Mouse (Mus musculus) CH12.LX (cell line): ENCODE measurements at regions not wholly inside any gene's neighbourhood (a gene's known extent, or its start where the extent isn't known, plus 50 kb on each side); places are given as distances from the start of the nearest gene placed in this dataset.

Experiments
- DNase-seq: peaks from one replicate; pipeline ENCODE4 v3.0.0-alpha.2; 2013; ENCODE audit errors: extremely low read depth
- H3K27ac ChIP-seq: 2 replicates; pipeline ENCODE4 v1.5.1; 2012; ENCODE audit warnings: low read depth, mild to moderate bottlenecking, control low read depth, moderate library complexity; ENCODE audit not compliant: insufficient read depth
- H3K27me3 ChIP-seq: replicated peaks from 2 replicates; pipeline ENCODE3; 2012; ENCODE audit warnings: inconsistent platforms
- H3K36me3 ChIP-seq, 2 experiments: replicated peaks in 1 of 2; 2 replicates each; pipeline versions ENCODE3 to v1.6.1; 2012; ENCODE audit warnings: inconsistent platforms in 1 of 2, low read length in 1 of 2, mild to moderate bottlenecking in 1 of 2, mixed read lengths in 1 of 2, moderate library complexity in 1 of 2; ENCODE audit not compliant: control insufficient read depth in 1 of 2, insufficient read depth in 1 of 2
- H3K4me1 ChIP-seq, 2 experiments: 2 replicates each; pipeline ENCODE4 v1.6.1; 2012; ENCODE audit warnings: inconsistent platforms in 1 of 2, moderate library complexity in 1 of 2; ENCODE audit not compliant: insufficient read depth in 2 of 2, control insufficient read depth in 1 of 2
- H3K4me2 ChIP-seq: 2 replicates; pipeline ENCODE4 v1.6.1; 2012; ENCODE audit warnings: low read depth, mild to moderate bottlenecking, control low read depth; ENCODE audit not compliant: poor library complexity, insufficient read depth, severe bottlenecking
- H3K4me3 ChIP-seq, 3 experiments: fragments of 150-350 bp in 1 of 3; sonication (generic) in 1 of 3; replicated peaks in 1 of 3; 2 replicates each; pipeline versions ENCODE3 to v1.5.1; 2011 to 2012; ENCODE audit warnings: low read depth in 2 of 3, low read length in 2 of 3, mild to moderate bottlenecking in 2 of 3, moderate library complexity in 2 of 3, control low read depth in 1 of 3, improper control_type of control experiment in 1 of 3, inconsistent platforms in 1 of 3, mixed read lengths in 1 of 3; ENCODE audit not compliant: poor library complexity in 1 of 3
- H3K79me2 ChIP-seq: replicated peaks from 2 replicates; pipeline ENCODE4 v1.6.1; 2012; ENCODE audit warnings: mild to moderate bottlenecking, moderate library complexity; ENCODE audit not compliant: control insufficient read depth, poor library complexity, insufficient read depth, severe bottlenecking; ENCODE audit errors: extremely low read depth
- H3K9ac ChIP-seq: 2 replicates; pipeline ENCODE4 v1.6.1; 2012; ENCODE audit warnings: low read depth, mild to moderate bottlenecking, control low read depth, moderate library complexity; ENCODE audit not compliant: insufficient read depth
- H3K9me3 ChIP-seq: replicated peaks from 2 replicates; pipeline ENCODE3; 2012; ENCODE audit warnings: low read length, inconsistent platforms, mixed read lengths
- BHLHE40 ChIP-seq: IDR thresholded peaks from 2 replicates; pipeline ENCODE4 v1.6.1; 2011; ENCODE audit warnings: mild to moderate bottlenecking, low read depth, low read length, improper control_type of control experiment
- CHD2 ChIP-seq: IDR thresholded peaks from 2 replicates; pipeline ENCODE4 v1.6.1; 2011; ENCODE audit warnings: low read length, improper control_type of control experiment
- CTCF ChIP-seq, 2 experiments: IDR thresholded peaks in 1 of 2; conservative IDR thresholded peaks in 1 of 2; 2 replicates each; pipeline ENCODE4 v1.5.1; 2011 to 2012; ENCODE audit warnings: low read depth in 2 of 2, low read length in 2 of 2, improper control_type of control experiment in 1 of 2, inconsistent platforms in 1 of 2, mild to moderate bottlenecking in 1 of 2, moderate library complexity in 1 of 2
- ELF1 ChIP-seq: IDR thresholded peaks from 2 replicates; pipeline ENCODE4 v1.6.1; 2014; ENCODE audit warnings: low read depth, mild to moderate bottlenecking, inconsistent platforms, low read length, improper control_type of control experiment
- ETS1 ChIP-seq: conservative IDR thresholded peaks from 2 replicates; pipeline ENCODE4 v1.6.1; 2012; ENCODE audit warnings: low read depth, mild to moderate bottlenecking, inconsistent platforms, low read length, improper control_type of control experiment, moderate library complexity
- HCFC1 ChIP-seq: IDR thresholded peaks from 2 replicates; pipeline ENCODE4 v1.6.1; 2012; ENCODE audit warnings: low read depth, mild to moderate bottlenecking, inconsistent platforms, low read length, improper control_type of control experiment
- JUND ChIP-seq: conservative IDR thresholded peaks from 2 replicates; pipeline ENCODE4 v1.6.1; 2011; ENCODE audit warnings: low read depth, low read length, improper control_type of control experiment
- KAT2A ChIP-seq: IDR thresholded peaks from 2 replicates; pipeline ENCODE4 v1.6.1; 2012; ENCODE audit warnings: low read length, improper control_type of control experiment, inconsistent platforms; ENCODE audit not compliant: insufficient replicate concordance
- MAFK ChIP-seq: IDR thresholded peaks from 2 replicates; pipeline ENCODE4 v1.6.1; 2011; ENCODE audit warnings: low read length, improper control_type of control experiment; ENCODE audit not compliant: insufficient replicate concordance
- NELFE ChIP-seq: IDR thresholded peaks from 2 replicates; pipeline ENCODE4 v1.6.1; 2011; ENCODE audit warnings: low read depth, low read length, improper control_type of control experiment
- NRF1 ChIP-seq: IDR thresholded peaks from 2 replicates; pipeline ENCODE4 v1.6.1; 2014; ENCODE audit warnings: low read depth, mild to moderate bottlenecking, inconsistent platforms, low read length, improper control_type of control experiment, moderate library complexity
- POLR2AphosphoS2 ChIP-seq: IDR thresholded peaks from 2 replicates; pipeline ENCODE4 v1.6.1; 2011; ENCODE audit warnings: low read depth, low read length, improper control_type of control experiment
- RCOR1 ChIP-seq: conservative IDR thresholded peaks from 2 replicates; pipeline ENCODE4 v1.6.1; 2012; ENCODE audit warnings: low read depth, mild to moderate bottlenecking, inconsistent platforms, low read length, improper control_type of control experiment
- SMC3 ChIP-seq: IDR thresholded peaks from 2 replicates; pipeline ENCODE4 v1.6.1; 2011; ENCODE audit warnings: low read depth, low read length, improper control_type of control experiment
- UBTF ChIP-seq: IDR thresholded peaks from 2 replicates; pipeline ENCODE4 v1.6.1; 2012; ENCODE audit warnings: low read depth, mild to moderate bottlenecking, inconsistent platforms, low read length, improper control_type of control experiment, moderate library complexity
- ZC3H11A ChIP-seq: IDR thresholded peaks from 2 replicates; pipeline ENCODE4 v1.6.1; 2012; ENCODE audit warnings: low read depth, mild to moderate bottlenecking, inconsistent platforms, low read length, improper control_type of control experiment
- ZMIZ1 ChIP-seq: IDR thresholded peaks from 2 replicates; pipeline ENCODE4 v1.6.1; 2012; ENCODE audit warnings: low read depth, mild to moderate bottlenecking, inconsistent platforms, low read length, improper control_type of control experiment
- ZNF384 ChIP-seq: IDR thresholded peaks from 2 replicates; pipeline ENCODE4 v1.6.1; 2012; ENCODE audit warnings: low read depth, low read length, improper control_type of control experiment, inconsistent platforms
- dilution Hi-C: fragments of 300-500 bp; cut with MboI; formaldehyde crosslinking; loops from 2 replicates; pipeline ENCODE4 v1.14.3; 2020; ENCODE audit warnings: low sequenced_read_pairs; ENCODE audit not compliant: extremely low pct_unique_long_range_greater_than_20kb, extremely low pct_ligation_motif_present
- in situ Hi-C: fragments of 300-500 bp; cut with MboI; formaldehyde crosslinking; loops from 3 replicates; pipeline ENCODE4 v1.14.3; 2019; ENCODE audit warnings: low sequenced_read_pairs, low pct_ligation_motif_present, low pct_unique_long_range_greater_than_20kb, mixed read lengths

- in situ Hi-C loops: no loop called here
- Histone ChIP-seq H3K36me3 (no peaks in the 10 kb centered on the region), H3K9ac (no peak overlapping the region), H3K4me3 (no peak overlapping the region), H3K4me1 (peaks cover 0 to 28% of the 10 kb centered on the region in 2 experiments; a peak in 2 of 4 replicates), H3K27ac (no peak overlapping the region), H3K9me3 (no peaks in the 10 kb centered on the region), H3K27me3 (no peaks in the 10 kb centered on the region), H3K79me2 (no peaks in the 10 kb centered on the region), H3K4me2 (no peak overlapping the region)
- TF ChIP-seq POLR2AphosphoS2 (no peak), ZNF384 (no peak), ZMIZ1 (no peak), ELF1 (0 out of 2 replicates have a peak, but pooled peaks have one; percentile 15), CHD2 (no peak), MAFK (no peak), HCFC1 (no peak), KAT2A (no peak), NRF1 (peak; percentile 63), SMC3 (no peak)
- DNase-seq: peak; percentile 49
- dilution Hi-C loops: no loop called here
These were observed 569.4 kb upstream of the Gm19410 start for GRCm38 (mm10) chr8:35196189-35196588.

GRCm38 (mm10) chr8:35198766-35199165, 566.8 kb upstream of the Gm19410 start:
- Histone ChIP-seq H3K79me2 (no peaks in the 10 kb centered on the region), H3K9me3 (no peaks in the 10 kb centered on the region), H3K4me1 (peaks cover 0 to 28% of the 10 kb centered on the region in 2 experiments; a peak in 2 of 4 replicates), H3K27me3 (no peaks in the 10 kb centered on the region), H3K9ac (no peak overlapping the region), H3K4me3 (no peak overlapping the region), H3K27ac (no peak overlapping the region), H3K36me3 (no peaks in the 10 kb centered on the region), H3K4me2 (no peak overlapping the region)
- dilution Hi-C loops: no loop called here
- no peak for DNase-seq
- TF ChIP-seq ZNF384 (no peak), JUND (no peak), KAT2A (no peak), BHLHE40 (no peak)
- in situ Hi-C loops: no loop called here

GRCm38 (mm10) chr8:35201416-35201815, 564.2 kb upstream of the Gm19410 start:
- H3K9me3 ChIP-seq: no peaks in the 10 kb centered on the region
- dilution Hi-C loops (no loop called here), in situ Hi-C loops (no loop called here)
- no peak overlapping the region for H3K9ac ChIP-seq
- H3K4me1 ChIP-seq: peaks cover 0 to 21% of the 10 kb centered on the region in 2 experiments; a peak in 2 of 4 replicates
- H3K4me2 ChIP-seq: no peak overlapping the region
- H3K36me3 ChIP-seq: no peaks in the 10 kb centered on the region
- TF ChIP-seq UBTF (no peak), KAT2A (no peak), NELFE (no peak), ETS1 (no peak), RCOR1 (no peak), CTCF (conservative IDR thresholded peaks at IDR 0.05 in 1 of 2, IDR thresholded peaks at IDR 0.05 in 1 of 2; ENCODE audit: low read depth in 2 of 2, low read length in 2 of 2) (no peak), ZC3H11A (no peak)
- H3K4me3 ChIP-seq: no peak overlapping the region
- H3K27ac ChIP-seq: no peak overlapping the region
- no peak for DNase-seq
- no peaks in the 10 kb centered on the region for H3K79me2 ChIP-seq
- H3K27me3 ChIP-seq: no peaks in the 10 kb centered on the region
